Mouse (Mus musculus) ES-Bruce4 (cell line): ENCODE data around the gene Rundc3a. TPM values are rescaled to one million over a fixed set of nuclear protein-coding genes. Genes with fewer than 3 reads are reported as not detected.

Experiments
- H3K27ac ChIP-seq: 2 replicates; pipeline ENCODE4 v1.5.1; 2012; ENCODE audit warnings: low read length, inconsistent platforms; ENCODE audit not compliant: insufficient read depth
- H3K27me3 ChIP-seq: 2 replicates; pipeline ENCODE4 v1.6.1; 2012; ENCODE audit warnings: mild to moderate bottlenecking, low read length, inconsistent platforms; ENCODE audit not compliant: control insufficient read depth, poor library complexity, insufficient read depth, severe bottlenecking
- H3K36me3 ChIP-seq: 2 replicates; pipeline ENCODE4 v1.6.1; 2012; ENCODE audit warnings: inconsistent platforms, mild to moderate bottlenecking, low read length, moderate library complexity; ENCODE audit not compliant: control insufficient read depth, poor library complexity, insufficient read depth, severe bottlenecking
- H3K4me1 ChIP-seq: one replicate; pipeline ENCODE4 v1.8.1; 2011; ENCODE audit warnings: low read length; ENCODE audit not compliant: control insufficient read depth, insufficient read depth
- H3K4me3 ChIP-seq: 2 replicates; pipeline ENCODE4 v1.5.1; 2011; ENCODE audit warnings: low read depth, mild to moderate bottlenecking, low read length
- H3K9ac ChIP-seq: 2 replicates; pipeline ENCODE4 v1.6.1; 2012; ENCODE audit warnings: low read depth, mild to moderate bottlenecking, inconsistent platforms; ENCODE audit not compliant: poor library complexity, severe bottlenecking
- H3K9me3 ChIP-seq: replicated peaks from 2 replicates; pipeline ENCODE4 v1.6.1; 2012; ENCODE audit warnings: mild to moderate bottlenecking, low read length, inconsistent platforms; ENCODE audit not compliant: control insufficient read depth, poor library complexity, insufficient read depth, severe bottlenecking
- CTCF ChIP-seq: IDR thresholded peaks from one replicate; pipeline ENCODE4 v1.8.1; 2011; ENCODE audit warnings: low read depth, low read length
- EP300 ChIP-seq: IDR thresholded peaks from 2 replicates; pipeline ENCODE4 v1.6.1; 2011; ENCODE audit warnings: low read depth, low read length; ENCODE audit not compliant: insufficient read depth
- POLR2A ChIP-seq: IDR thresholded peaks from one replicate; pipeline ENCODE4 v1.8.1; 2011; ENCODE audit warnings: low read length; ENCODE audit not compliant: insufficient read depth
- polyA plus RNA-seq: library from polyadenylated mRNA; stranded (reverse); fragments of >200 nt; gene quantifications from 2 replicates; pipeline ENCODE4 v1.2.4, GENCODE M21; 2011; ENCODE audit warnings: low read depth; ENCODE audit not compliant: missing spikeins, insufficient read depth, insufficient read length

The Rundc3a gene
- polyA plus RNA-seq, 1 experiment: 7.0 TPM

GRCm38 (mm10) chr11:102425555-102426316 is 32.5 kb downstream of the Rundc3a start:
- TF ChIP-seq POLR2A (no peak), EP300 (no peak), CTCF (no peak)
- no peak overlapping the region for H3K9ac ChIP-seq
- no peak overlapping the region for H3K4me3 ChIP-seq

GRCm38 (mm10) chr11:102428981-102429540 is 35.9 kb downstream of the Rundc3a start:
- H3K9me3 ChIP-seq: no peaks in the 10 kb centered on the region
- no peak overlapping the region for H3K4me3 ChIP-seq
- no peak overlapping the region for H3K9ac ChIP-seq
- no peak overlapping the region for H3K27ac ChIP-seq
- H3K36me3 ChIP-seq: no peaks in the 10 kb centered on the region
- TF ChIP-seq EP300 (no peak), POLR2A (no peak)
- no peaks in the 10 kb centered on the region for H3K27me3 ChIP-seq
- no peaks in the 10 kb centered on the region for H3K4me1 ChIP-seq

More at GRCm38 (mm10) chr11:102425555-102426316, 32.5 kb downstream of the Rundc3a start:
- Histone ChIP-seq H3K36me3 (no peaks in the 10 kb centered on the region), H3K4me1 (no peaks in the 10 kb centered on the region), H3K9me3 (no peaks in the 10 kb centered on the region), H3K27me3 (no peaks in the 10 kb centered on the region), H3K27ac (no peak overlapping the region)

- peak overlapping the region; percentile 2; the same call in 1 of the 2 replicates for H3K9ac ChIP-seq
- H3K4me3 ChIP-seq: peak overlapping the region; percentile 68
- H3K27ac ChIP-seq: no peak overlapping the region
- H3K36me3 ChIP-seq: no peaks in the 10 kb centered on the region
- no peaks in the 10 kb centered on the region for H3K9me3 ChIP-seq
- H3K4me1 ChIP-seq: no peaks in the 10 kb centered on the region
- TF ChIP-seq EP300: no peak
- no peak for TF ChIP-seq POLR2A
- TF ChIP-seq CTCF: no peak
- H3K27me3 ChIP-seq: no peaks in the 10 kb centered on the region
These were observed 36.3 kb downstream of the Rundc3a start for GRCm38 (mm10) chr11:102429551-102429950.

- Histone ChIP-seq H3K4me1 (no peaks in the 10 kb centered on the region), H3K9ac (peak within 1 kb of the TSS; percentile 87), H3K4me3 (peak within 1 kb of the TSS; percentile 82), H3K27me3 (no peaks in the 10 kb centered on the region), H3K9me3 (no peaks in the 10 kb centered on the region), H3K36me3 (peaks cover 4% of the 10 kb centered on the region; the same call in 1 of the 2 replicates), H3K27ac (peak within 1 kb of the TSS; percentile 17; the same call in 1 of the 2 replicates)
- TF ChIP-seq CTCF: no peak
- peak; percentile 64 for TF ChIP-seq POLR2A
- TF ChIP-seq EP300: 0 out of 2 replicates have a peak, but pooled peaks have one; percentile 62
These were observed 37.2 kb downstream of the Rundc3a start, which contains the start of gene Grn for GRCm38 (mm10) chr11:102430121-102431017. TSS of gene Grn (plus strand) at chr11:102430315.

- peak overlapping the region; percentile 17; the same call in 1 of the 2 replicates for H3K27ac ChIP-seq
- peak overlapping the region; percentile 82 for H3K4me3 ChIP-seq
- H3K9ac ChIP-seq: peak overlapping the region; percentile 87
- H3K4me1 ChIP-seq: no peaks in the 10 kb centered on the region
- H3K27me3 ChIP-seq: no peaks in the 10 kb centered on the region
- H3K9me3 ChIP-seq: no peaks in the 10 kb centered on the region
- peaks cover 10% of the 10 kb centered on the region; the same call in 1 of the 2 replicates for H3K36me3 ChIP-seq
- TF ChIP-seq POLR2A (no peak), CTCF (peak; percentile 70), EP300 (no peak)
These were observed 37.9 kb downstream of the Rundc3a start for GRCm38 (mm10) chr11:102431018-102431645.
